Mouse (Mus musculus) CD4-positive, CD25-positive, alpha-beta regulatory T cell, adult 4 months (primary cell): ENCODE data around the gene Cenpi. TPM values are rescaled to one million over a fixed set of nuclear protein-coding genes. Genes with fewer than 3 reads are reported as not detected.

ENCODE experiments used
- ATAC-seq: one replicate; pipeline ENCODE4 v1.8.0; 2017
- polyA plus RNA-seq, 2 experiments: library from polyadenylated mRNA; unstranded; fragments of 100-300 nt; shearing (Covaris generic); gene quantifications; one replicate each; pipeline ENCODE4 v1.2.1; 2017

Gene Cenpi
- polyA plus RNA-seq, 2 experiments from 2014 or later: 3.8 to 7.1 TPM

DNA sequence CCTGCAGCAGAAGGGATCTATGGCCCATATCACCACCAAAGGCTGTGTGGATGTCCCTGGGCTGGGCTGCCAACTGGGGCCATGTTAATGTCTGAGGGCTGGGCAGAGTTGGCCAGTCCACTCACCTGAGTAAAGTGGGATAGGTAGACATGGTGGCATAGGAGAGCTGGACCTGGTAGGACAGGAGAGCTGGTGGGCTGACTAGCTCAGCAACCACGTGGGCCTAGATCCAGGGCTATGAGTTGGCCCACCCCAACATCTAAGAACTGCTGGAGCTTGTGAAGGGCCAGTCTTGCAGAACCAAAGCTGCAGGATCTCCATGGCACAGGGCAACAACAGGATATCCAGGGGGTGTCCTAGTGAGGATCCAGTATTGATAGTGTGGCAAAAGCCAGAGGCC, 57.5 kb downstream of the Cenpi start:
- no peak for ATAC-seq

DNA sequence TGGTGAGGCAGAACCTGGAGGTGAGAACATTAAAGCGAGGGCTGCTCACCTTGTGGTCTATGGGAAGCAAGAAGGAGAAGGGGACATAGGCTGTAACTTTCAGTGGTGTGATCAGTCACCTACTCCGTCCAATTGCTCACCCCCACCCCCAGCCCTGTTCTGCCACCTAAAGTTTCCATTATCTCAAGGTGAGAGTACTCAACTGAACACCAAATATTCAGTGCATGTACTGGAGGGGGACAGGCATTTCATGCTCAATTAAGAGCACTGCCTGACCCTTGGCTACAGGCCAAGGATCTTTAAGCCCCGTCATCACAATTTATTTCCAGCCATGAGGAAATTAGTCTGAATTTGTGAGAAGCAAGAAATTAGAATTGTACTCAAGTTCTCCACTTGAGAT, 58.7 kb downstream of the Cenpi start:
- ATAC-seq: no peak

DNA sequence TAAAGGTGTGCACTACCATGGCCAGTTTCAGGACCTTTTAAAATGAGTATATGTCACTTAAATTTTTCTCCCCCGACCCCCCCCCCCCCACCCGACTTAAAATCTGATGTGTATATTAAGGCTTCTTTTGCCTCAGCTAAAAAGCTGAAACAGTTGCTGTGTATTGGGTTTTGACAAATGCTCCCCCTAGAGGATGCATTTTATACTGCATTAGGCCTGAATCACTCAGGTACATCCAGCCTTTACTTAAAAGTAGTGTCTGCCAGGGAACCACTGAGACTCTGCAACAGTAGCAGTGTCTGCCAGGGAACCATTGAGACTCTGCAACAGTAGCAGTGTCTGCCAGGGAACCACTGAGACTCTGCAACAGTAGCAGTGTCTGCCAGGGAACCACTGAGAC, 63.4 kb downstream of the Cenpi start:
- no peak for ATAC-seq

DNA sequence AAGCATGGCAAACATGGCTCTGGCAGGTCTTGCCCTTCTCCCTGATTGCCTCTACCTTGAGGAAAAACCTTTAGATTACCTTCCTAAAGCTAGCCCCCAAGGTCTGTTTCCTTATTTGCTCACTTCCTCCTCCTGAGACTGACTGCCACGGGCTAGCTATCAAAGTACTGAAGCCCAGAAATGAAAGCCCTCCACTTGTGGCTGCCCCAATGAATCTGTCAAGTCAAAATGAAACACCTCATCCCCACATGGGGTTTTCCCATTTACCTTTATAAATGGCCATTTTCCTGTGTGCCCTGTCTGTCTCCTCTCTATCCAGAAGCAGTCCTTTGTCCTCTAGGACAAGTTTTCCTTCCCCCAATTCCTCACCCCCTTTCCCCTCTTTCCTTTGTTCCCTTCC, 66.3 kb downstream of the Cenpi start:
- ATAC-seq: peak; percentile 84

DNA sequence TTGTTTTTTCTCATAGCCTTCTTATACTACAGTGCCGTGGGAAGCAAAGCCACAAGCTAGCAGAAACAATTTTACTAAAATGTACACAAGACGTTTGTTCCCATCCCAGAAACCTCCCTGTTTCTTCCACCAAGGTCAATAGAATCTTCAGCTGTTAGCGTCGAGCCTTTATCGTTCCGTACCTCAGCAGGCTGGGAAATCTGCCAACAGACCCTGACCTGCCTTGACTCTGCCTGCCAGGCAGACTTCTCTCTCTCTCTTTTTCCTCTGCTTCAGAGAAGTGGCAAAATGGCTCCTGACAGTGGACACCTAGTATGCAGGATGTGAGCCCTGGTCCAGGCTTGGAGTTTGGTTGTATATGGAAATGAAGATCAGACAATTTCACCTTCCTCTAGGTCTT, 77.0 kb downstream of the Cenpi start:
- ATAC-seq: no peak

DNA sequence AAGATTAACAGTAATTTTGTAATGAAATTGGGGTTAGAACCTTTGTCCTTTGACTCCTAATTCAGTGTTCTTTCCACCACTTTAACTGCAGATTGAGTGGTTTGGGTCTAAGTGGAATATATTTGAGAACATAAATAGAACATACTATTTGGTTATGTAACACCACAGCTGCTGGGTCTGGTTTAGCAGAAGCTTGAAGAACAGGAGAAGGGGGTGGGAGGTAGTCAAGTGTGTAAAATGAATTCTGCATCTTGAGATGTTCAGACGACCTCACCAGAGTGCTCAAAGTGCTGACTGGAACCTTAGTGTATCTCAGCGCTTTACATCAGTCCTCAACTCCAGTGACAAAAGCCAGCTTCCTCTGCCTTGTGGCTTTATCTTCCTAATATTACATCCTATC, 91.1 kb downstream of the Cenpi start:
- no peak for ATAC-seq

DNA sequence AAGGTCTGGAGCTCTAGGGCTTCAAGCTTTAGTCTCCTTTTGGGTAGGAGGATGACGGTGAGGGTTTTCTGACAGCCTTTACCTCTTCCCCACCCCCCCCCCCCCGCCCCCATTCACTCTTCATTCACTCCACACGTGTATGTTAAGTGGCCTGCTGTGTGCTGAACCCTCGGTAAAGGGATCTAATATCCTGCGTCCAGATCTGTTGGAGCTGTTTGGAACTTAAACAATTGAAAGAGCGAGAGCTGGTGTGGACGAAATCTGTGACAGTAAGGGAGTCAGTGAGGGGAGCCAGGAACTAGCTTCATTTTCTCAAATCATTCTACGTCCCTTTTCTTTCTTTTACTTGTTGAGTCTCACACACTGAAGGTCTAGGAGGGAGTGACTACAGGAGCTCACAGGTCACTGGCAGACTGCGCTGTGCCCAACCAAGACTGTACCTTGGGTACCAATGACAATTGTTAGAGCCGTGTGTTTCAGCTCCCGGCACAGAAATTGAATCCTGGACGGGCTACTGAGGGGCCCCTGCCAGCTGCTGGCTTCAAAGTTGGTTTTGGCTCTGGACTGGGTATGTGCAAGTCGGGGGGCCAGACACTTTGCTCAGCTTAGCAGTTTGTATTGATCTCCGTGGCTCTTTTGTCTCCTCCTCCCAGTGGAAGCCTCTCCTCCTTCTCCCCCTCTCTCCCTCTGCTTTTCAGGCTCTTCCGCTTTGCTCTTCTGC, 96.1 kb downstream of the Cenpi start, which contains the start of gene Drp2:
Gene Drp2 (plus strand): TSS at position 689 of the 721 bp plus-strand sequence.
- ATAC-seq: no peak

DNA sequence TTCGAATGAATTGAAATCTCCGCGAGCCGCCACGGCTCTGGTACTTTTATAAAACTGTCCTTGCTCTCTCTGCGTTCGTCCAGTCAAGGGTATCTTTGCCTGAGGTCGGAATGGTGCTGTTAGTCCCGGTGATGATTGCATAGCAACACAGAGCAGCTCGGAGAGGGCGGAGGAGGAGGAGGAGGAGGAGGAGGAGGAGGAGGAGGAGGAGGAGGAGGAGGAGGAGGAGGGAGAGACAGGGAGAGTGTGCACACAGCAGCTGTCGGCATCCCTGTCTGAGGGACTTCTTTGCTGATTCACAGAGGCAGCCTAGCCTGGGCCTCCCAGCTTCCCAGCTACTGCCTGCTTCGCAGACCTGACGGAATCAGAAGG, 96.7 kb downstream of the Cenpi start:
- ATAC-seq: no peak

DNA sequence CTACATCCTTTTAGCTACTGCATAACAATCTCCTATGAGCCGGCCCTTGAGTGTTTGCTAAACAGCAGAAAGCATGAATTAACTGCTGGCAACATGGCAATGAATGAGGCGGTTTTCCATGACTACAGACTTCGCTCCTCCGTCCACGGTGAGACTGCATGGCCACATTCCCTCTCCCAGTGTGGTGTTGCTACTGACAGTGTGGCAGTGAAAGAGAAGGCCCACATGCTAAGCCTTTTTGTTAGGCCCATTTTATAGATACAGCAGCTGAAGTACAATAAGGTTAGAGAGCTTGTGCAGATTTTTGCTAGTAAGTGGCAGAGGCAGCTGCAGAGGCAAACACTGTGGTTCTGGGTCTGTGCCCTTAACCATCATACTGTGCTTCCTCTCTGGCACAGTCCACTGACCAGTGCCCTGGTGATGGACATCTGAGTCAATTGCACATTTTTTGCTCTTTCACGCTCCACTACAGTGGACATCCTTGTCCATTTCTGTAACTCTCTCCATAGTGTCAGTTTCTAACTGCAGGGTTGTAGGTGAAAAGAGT, 101.5 kb downstream of the Cenpi start:
- ATAC-seq: no peak

DNA sequence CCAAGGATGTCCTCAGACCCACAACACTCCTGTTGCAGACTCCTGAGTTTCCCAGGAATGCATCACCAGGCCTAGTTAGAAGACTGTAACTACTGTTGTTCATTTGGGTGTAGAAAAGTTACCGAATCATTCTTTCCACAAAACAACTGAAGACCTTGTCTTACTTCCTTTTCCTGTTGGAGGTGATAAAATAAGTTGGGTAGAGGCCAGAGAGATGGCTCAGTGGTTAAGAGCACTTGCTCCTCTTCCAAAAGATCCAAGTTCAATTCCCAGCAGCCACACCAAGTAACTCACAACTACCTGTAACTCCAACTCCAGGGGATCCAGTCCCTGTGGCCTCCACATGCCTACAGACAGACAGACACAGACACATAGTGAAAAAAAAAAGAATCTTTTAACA, 104.2 kb downstream of the Cenpi start:
- ATAC-seq: no peak

Other genes starting within 250 kb of the Cenpi start
- 10 to 100 TPM; 29.5 to 32.8 TPM for gene Cstf2, start 248.9 kb upstream of the Cenpi start, polyA plus RNA-seq
- 1 to 10 TPM in 1 of 2 experiments, under 1 TPM in 1; 0.77 to 2.6 TPM for gene Xkrx, start 146.0 kb upstream of the Cenpi start, polyA plus RNA-seq
- gene Arl13a, start 120.6 kb upstream of the Cenpi start, polyA plus RNA-seq: not detected
- 1 to 10 TPM; 1.4 to 1.6 TPM for gene Nox1, start 86.1 kb upstream of the Cenpi start, polyA plus RNA-seq
- 10 to 100 TPM; 23.8 to 24.4 TPM for gene Trmt2b, start 31.1 kb upstream of the Cenpi start, polyA plus RNA-seq
- gene Tmem35a, start 12.9 kb upstream of the Cenpi start, polyA plus RNA-seq: under 1 TPM in 1 of 2 experiments, not detected in 1; 0.16 TPM
- not detected for gene Drp2, start 96.5 kb downstream of the Cenpi start, polyA plus RNA-seq
- gene Taf7l, start 168.4 kb downstream of the Cenpi start, polyA plus RNA-seq: not detected
- gene Timm8a1, start 233.8 kb downstream of the Cenpi start, polyA plus RNA-seq: 10 to 100 TPM; 28.8 to 36.1 TPM